Mouse (Mus musculus) heart, postnatal 10 days (tissue): Measurements from ENCODE around the gene Pcx. TPM values are rescaled to one million over a fixed set of nuclear protein-coding genes. Genes with fewer than 3 reads are reported as not detected.

Experiments
- DNase-seq, 2 experiments: peaks; one replicate each; pipeline ENCODE4 v3.0.0; 2021
- intact Hi-C: fragments of 180-260 bp; cut with DNase I; formaldehyde crosslinking; loops from one replicate; pipeline ENCODE4 v1.15.1; 2025
- total RNA-seq, 2 experiments: library from RNA; stranded (reverse); gene quantifications; 2 replicates each; pipeline ENCODE4 v1.2.3; 2021

Pcx gene
- total RNA-seq, 2 experiments from 2014 or later = 7.1 to 22.9 TPM

DNA sequence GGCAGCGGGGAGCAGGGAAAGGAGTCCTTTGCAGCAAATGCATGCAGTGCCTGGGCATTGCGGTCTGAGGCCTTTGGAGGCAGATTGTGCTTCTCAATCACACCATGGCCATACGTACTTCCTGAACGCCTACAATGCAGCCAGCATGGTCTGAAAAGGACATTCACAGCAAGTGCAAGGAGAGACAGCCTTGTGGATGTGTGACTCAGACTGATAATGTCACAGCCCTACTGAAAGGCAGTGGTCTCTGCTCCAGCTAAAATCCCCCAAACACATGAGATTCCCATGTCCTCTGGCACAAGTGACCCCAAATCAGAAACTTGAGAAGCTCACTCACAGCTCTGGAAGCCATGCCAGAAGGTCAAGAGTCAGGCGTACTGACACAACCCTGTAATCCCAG is 14.5 kb upstream of the Pcx start:
- no peak for DNase-seq
- intact Hi-C loops = loop anchor here (5.0 kb wide), 1 partner anchor 131 kb away; the partner anchor contains the start of gene Rce1

DNA sequence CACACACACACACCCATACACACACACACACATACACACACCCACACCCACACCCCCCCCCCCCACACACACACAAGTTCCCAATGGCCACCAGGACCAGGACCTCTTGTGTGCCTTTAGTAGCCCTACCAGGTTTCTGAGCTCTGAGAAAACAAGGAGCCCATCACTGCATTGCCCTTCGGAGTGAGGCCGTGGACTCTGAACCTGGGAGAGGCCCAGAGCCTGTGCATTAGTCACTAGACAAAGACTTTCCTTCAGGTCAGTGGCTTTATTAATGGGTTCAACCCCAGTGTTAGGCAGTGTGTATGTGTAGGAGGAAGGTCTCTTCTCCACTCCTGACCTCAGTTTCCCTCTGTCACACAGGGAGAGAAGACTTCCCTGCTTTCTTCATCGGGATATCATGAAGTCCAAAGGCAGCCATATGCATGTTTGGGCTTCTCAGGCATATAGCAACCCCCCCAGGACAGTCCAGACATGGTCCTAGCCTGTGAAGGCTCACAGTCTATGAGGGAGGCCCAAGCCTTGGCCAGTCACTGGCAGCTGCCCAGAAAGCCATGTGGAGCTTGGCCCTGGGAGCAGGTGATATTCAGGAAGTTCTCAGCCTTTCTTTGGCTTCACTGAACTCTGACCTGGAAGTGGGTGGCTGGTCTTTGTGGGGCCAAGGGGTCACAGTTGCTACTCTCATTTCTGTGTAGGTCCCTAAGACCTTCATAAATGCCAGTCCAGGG is 13.6 kb upstream of the Pcx start:
- no peak for DNase-seq
- intact Hi-C loops = loop anchor here (5.0 kb wide), 1 partner anchor 131 kb away; the partner anchor contains the start of gene Rce1

DNA sequence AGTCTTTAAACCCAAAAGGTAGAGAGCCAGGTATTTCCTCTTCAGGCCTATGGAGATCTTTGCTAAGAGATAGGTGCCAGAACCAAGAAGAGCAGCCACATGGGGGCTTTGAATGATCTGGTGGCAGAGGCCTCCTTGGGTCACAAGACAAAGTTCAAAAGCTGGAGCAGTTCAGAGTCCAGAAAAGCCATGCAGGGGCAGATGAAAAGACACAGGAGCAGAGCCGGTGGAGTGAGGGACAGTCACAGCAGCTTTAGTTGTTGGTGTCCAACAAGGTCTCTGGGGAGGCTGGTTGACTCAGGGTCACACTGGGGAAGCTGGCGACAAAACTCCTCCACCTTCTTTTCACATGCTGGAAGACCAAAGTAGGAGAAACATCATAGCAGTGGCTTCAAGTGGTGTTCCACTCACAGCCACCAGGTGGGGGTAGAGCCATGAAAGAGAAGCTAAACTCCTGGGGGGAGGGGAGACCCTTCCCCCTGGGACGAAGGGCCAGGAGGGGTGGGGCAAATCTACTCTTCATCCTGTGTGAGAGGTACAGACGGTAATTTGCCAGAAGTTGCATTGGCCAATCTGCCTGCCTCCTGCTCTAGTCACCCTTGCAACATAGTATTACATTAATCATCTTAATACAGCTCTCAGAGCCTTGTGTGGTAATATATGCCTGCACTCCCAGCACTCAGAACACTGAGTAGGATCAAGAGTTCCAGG is 12.9 kb upstream of the Pcx start:
- intact Hi-C loops = loop anchor here (5.0 kb wide), 1 partner anchor 130 kb away; the partner anchor contains the start of gene Rce1
- peak; percentile 70 to 82 for DNase-seq

DNA sequence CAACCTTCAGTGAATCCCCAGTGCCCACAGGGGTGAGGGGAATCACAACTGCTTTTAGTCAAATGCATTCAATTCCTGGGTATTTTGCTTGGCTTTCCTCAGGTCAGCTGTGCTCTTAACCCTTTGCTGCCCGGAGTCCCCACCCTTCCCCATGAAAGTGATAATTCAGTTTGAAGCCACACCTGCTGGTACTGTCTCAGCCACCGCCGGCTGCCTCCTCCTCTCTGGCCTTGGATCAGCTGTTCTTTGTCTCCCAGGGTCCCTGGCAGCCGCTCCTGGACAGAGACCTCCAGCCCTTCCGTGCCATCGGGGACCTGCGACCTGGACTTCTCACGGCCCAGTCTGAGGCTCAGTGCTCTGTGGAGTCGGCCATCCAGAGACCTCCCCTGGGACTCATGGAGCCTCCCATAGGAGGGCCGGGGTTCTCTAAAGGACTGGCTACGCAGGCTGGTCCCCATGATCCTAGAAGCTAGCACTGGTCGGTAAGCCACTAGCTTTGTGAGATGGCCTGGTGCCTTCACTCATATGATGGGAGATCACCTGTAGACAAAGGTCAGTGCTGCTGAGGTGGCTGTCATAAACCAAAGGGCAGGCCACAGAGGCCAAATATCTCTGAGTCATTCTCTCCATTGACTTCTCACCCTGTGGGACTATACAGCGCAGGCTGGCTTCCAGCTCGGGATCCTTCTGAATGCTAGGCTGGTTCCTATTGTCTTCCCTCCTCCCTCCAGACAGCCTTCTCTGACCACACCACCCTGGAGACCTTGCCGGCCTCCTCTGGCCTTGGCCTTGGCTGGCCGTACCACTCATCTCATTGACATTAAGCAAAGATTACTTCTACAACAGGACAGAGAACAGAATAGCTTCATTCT is 12.0 kb upstream of the Pcx start, which contains the start of gene 2010003K11Rik:
Gene 2010003K11Rik, minus strand, starts transcription at position 522 of the 872 bp plus-strand sequence.
- intact Hi-C loops = loop anchor here (2.0 to 5.0 kb wide), 2 partner anchors 129 to 245 kb away; partner anchors contain the start of gene Rce1
- DNase-seq = no peak

DNA sequence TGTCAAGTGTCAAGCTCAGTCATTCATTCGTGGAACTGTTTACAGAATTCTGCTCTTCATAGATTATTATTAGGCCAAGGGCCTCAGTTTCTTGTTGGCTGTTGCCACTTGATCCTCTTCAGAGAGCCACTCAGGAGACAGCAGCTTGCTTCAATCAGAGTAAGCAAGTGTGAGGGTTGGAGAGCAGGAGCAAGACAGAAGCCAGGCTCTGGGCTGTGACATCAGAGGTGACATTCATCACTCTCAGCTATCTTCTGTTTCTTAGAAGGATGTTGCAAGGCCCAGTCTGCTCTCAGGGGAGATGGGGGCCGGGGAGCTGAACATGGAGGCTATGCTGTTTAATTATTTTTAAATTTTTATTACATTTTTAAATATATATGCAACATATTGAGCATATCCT is 7.6 kb upstream of the Pcx start:
- DNase-seq = peak in 1 of 2 experiments; percentile 10
- intact Hi-C loops = loop anchor here (10.0 kb wide), 1 partner anchor 332 kb away; the partner anchor contains the start of genes Ccdc87 and Ccs

GRCm38 (mm10) chr19:4504830-4505229 is 5.4 kb upstream of the Pcx start:
- intact Hi-C loops = loop anchor here (10.0 kb wide), 1 partner anchor 330 kb away; the partner anchor contains the start of genes Ccdc87 and Ccs

GRCm38 (mm10) chr19:4507746-4508145 is 2.5 kb upstream of the Pcx start:
- intact Hi-C loops = loop anchor here (10.0 kb wide), 1 partner anchor 327 kb away; the partner anchor contains the start of genes Ccdc87 and Ccs

More at GRCm38 (mm10) chr19:4504830-4505229, 5.4 kb upstream of the Pcx start:
- DNase-seq = no peak

GRCm38 (mm10) chr19:4511116-4511841 is 1.0 kb downstream of the Pcx start:
- intact Hi-C loops = no loop called here
- DNase-seq = no peak

More at GRCm38 (mm10) chr19:4507746-4508145, 2.5 kb upstream of the Pcx start:
- no peak for DNase-seq

GRCm38 (mm10) chr19:4513236-4513858 is 3.1 kb downstream of the Pcx start:
- intact Hi-C loops = no loop called here

GRCm38 (mm10) chr19:4515746-4516145 is 5.5 kb downstream of the Pcx start:
- DNase-seq = peak in 1 of 2 experiments; percentile 16
- intact Hi-C loops = no loop called here

More at GRCm38 (mm10) chr19:4513236-4513858, 3.1 kb downstream of the Pcx start:
- DNase-seq = no peak

DNA sequence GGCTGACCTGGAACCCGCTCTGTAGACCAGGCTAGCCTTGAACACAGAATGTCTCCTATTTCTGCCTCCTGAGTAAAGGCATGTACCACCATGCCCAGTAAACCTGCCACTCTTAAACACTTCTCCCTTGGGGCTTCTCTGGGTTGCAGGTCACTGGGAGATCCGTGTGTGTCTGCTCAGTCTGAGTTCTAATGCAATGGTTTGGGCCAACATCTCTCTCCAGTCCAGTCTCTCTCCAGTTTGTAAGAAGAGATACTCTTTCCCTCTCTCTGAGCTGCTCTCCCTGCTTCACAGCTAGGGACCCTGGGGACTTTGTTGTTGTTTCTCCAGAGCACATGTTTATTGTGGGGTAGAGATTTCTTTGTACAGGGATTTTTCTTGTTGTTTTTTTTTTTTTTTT is 6.0 kb downstream of the Pcx start:
- DNase-seq = no peak
- intact Hi-C loops = no loop called here

DNA sequence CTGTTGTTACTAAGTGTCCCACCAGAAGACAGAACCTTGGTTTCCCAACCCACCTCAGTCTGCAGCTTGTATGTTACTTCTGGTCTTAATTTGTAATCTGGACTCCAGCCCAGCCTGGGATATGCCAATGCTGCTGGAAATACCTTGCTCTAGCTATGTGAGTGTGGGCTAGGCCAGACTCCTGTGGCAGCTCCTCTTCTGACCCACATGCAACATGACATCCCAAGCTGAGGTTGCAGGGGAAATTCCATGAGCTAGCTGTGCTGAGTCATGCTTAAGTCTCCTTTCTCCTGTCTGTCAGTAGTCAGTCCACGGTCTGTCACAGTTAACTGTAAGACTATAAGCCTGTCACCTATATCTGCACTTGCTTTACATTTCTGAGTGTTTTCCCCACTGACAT is 7.2 kb downstream of the Pcx start:
- intact Hi-C loops = no loop called here
- DNase-seq = no peak

DNA sequence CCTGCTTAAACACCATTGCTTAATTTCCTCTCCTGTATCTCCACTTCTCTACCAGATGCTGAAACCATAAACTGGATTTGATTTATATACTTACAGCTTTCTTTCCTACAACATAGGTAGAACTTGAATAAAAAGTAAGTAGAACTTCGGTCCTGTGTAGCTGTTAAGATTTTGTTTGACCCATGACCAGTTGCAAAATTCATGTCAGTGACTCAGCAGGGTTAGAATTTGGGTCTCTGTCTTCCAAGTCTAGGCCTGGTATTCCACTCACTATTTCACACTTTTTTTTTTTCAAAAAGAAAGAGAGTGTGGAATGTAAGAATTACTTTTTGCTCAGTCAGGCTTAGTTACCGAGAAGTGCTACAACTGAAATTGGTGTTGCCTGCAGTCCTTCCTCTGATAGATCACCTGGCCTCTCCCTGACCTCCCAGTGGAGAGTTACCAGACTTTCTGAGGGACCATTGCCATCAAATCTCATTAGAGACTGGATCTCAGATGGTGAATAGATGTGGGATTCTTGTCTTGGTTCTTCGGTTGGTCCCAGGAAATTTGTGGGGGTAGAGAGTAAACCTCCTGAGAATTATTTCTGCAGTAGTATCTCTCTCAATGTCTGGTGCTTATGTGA is 11.3 kb downstream of the Pcx start:
- no peak for DNase-seq
- intact Hi-C loops = no loop called here

DNA sequence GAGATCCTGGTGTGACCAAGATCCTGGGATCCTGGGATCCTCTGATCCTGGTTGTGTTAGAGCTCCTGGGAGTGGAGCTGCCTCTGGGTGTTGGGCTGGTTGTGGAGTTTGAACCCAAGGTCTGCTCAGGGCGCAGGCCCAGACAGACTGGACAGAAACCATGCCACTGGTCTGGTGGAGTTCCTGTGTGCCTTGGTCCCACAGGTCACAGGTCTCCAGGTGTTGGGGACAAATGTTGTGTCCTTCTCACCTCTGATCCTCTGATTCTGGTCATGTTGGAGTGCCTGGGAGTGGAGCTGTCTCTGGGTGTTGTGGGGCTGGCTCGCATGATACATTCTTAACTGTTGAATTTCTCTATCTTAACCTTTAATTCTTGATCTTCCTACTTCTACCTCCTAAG is 24.4 kb downstream of the Pcx start:
- intact Hi-C loops = no loop called here

DNA sequence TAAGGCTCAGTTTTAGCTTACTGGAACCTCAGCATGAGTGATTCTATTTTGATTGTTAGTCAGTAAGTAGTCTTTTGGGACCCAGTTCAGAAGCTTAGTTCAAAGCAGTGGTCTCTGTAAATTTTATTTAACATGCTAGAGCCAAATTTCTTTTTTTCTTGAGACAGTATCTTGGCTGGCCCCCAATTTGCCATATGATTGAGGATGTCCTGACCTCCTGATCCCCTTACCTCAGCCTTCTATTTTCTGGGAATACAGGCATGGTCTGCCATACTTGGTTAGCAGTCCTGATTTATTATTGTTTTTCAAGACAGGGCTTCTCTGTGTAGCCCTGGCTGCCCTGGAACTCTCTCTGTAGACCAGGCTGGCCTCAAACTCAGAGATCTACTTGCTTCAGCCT is 25.6 kb downstream of the Pcx start:
- intact Hi-C loops = no loop called here
- no peak for DNase-seq

More for the DNA sequence above, 24.4 kb downstream of the Pcx start:
- no peak for DNase-seq

- intact Hi-C loops = no loop called here
These were observed 26.3 kb downstream of the Pcx start for GRCm38 (mm10) chr19:4536606-4537005.

DNA sequence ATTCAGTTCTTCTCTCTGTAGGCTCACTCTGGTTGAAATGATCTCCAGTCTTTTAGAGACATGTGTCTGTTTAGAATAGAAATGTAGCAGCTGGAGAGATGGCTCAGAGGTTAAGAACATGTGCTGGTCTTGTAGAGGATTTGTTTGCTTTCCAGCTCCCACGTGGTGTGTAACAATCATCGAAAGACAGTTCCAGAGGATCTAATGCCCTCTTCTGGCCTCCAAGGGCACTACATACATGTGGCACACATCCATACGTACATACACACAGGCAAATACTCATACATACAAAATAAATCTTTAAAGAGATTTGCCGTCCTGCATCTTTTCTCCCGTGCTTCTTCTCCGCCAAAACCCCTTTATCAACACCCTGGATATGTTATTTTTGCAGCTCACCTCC is 30.0 kb downstream of the Pcx start:
- DNase-seq = no peak
- intact Hi-C loops = no loop called here

More at GRCm38 (mm10) chr19:4536606-4537005, 26.3 kb downstream of the Pcx start:
- DNase-seq = no peak

GRCm38 (mm10) chr19:4540992-4541391 is 30.7 kb downstream of the Pcx start:
- intact Hi-C loops = no loop called here
- no peak for DNase-seq

- intact Hi-C loops = no loop called here
- DNase-seq = no peak
These were observed 31.8 kb downstream of the Pcx start for GRCm38 (mm10) chr19:4542081-4542480.
